Mouse (Mus musculus): ENCODE data around the gene Tomm40. TPM values are rescaled to one million over a fixed set of nuclear protein-coding genes. Genes with fewer than 3 reads are reported as not detected.
A peak's percentile ranks its signal among the peaks of the same experiment; 100 is the strongest.

Tomm40 gene
- polyA plus RNA-seq (2016; fragmentation: Nextera tagmentation; extraction: Ambion mirVana): 209 and 211 TPM in 2 replicates

DNA sequence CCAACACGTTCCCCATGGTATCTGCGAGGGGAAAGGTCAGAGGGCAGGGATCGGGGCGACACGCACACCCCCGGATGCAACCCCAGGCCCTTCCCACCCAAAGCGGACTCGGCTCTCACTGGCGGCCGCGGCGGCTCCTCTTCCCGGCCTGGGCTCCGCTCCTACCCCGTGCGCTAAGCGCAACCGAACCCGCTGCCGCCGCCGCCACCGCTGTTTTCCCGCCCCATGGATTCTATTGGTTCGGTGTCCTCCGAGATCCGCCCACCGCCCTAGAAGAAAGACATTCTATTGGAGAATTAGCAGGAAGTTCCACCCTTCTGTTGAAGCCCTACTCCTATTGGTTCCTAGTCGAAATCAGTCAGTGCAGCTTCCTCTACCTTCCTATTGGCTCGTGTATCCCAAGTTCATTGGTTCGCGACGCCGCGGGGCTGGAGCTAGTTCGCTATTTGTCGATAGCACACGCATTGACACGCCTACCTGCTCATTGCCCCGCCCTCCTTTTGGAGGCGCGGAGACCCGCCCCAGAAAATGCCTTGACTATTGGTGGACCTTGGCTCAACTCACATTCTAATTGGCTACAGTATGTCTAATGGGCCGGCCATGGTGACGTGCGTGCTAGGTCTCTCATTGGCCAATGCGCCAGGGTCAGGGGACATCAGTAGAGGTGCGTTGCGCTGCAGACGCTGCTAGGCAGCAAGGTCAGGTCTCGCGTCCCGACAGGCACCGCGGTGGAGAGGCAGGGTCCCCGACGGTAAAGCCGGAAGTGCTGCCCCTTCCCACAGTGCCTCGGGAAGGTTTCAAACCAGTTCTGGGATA is at the start of gene Tomm40:
TSS of gene Tomm40 (minus strand) at position 200 of the 816 bp plus-strand sequence.
- peaks cover 65% of the 10 kb centered on the region for H3K36me3 ChIP-seq
- WGBS: under 1% methylated on average over 59 of the region's 59 CpGs

GRCm38 (mm10) chr7:19764581-19764980 is 49.3 kb upstream of the Tomm40 start:
- peaks cover 17% of the 10 kb centered on the region for H3K36me3 ChIP-seq
- WGBS: 87% methylated on average over 9 of the region's 9 CpGs

More for the DNA sequence above, at the start of gene Tomm40:
- peak; percentile 99 for DNase-seq (ENCODE audit: low spot score)
- H3K4me3 ChIP-seq: peak within 1 kb of the TSS; percentile 100
- H3K27ac ChIP-seq: peak within 1 kb of the TSS; percentile 90
- H3K9me3 ChIP-seq: peaks cover 1% of the 10 kb centered on the region; the same call in 1 of the 2 replicates
- H3K27me3 ChIP-seq (ENCODE audit: insufficient read depth, poor library complexity, severe bottlenecking): no peaks in the 10 kb centered on the region
- H3K4me1 ChIP-seq (replicated peaks): peaks cover 23% of the 10 kb centered on the region

GRCm38 (mm10) chr7:19763829-19764477 is 48.7 kb upstream of the Tomm40 start:
- H3K4me3 ChIP-seq: no peak overlapping the region
- peaks cover 6% of the 10 kb centered on the region; the same call in 1 of the 2 replicates for H3K4me1 ChIP-seq (replicated peaks)
- H3K36me3 ChIP-seq: peaks cover 17% of the 10 kb centered on the region
- no peak for DNase-seq (ENCODE audit: low spot score)
- H3K9me3 ChIP-seq: 0 out of 2 replicates have a peak, but pooled peaks cover 4% of the 10 kb centered on the region
- H3K27ac ChIP-seq: no peak overlapping the region
- H3K27me3 ChIP-seq (ENCODE audit: insufficient read depth, poor library complexity, severe bottlenecking): peaks cover 10% of the 10 kb centered on the region
- WGBS: 88% methylated on average over 13 of the region's 13 CpGs

More at GRCm38 (mm10) chr7:19764581-19764980, 49.3 kb upstream of the Tomm40 start:
- Histone ChIP-seq H3K9me3 (0 out of 2 replicates have a peak, but pooled peaks cover 4% of the 10 kb centered on the region), H3K4me1 (replicated peaks) (peaks cover 12% of the 10 kb centered on the region), H3K27me3 (ENCODE audit: insufficient read depth, poor library complexity, severe bottlenecking) (peaks cover 16% of the 10 kb centered on the region), H3K27ac (no peak overlapping the region), H3K4me3 (no peak overlapping the region)
- DNase-seq (ENCODE audit: low spot score): no peak

GRCm38 (mm10) chr7:19762283-19762682 is 47.0 kb upstream of the Tomm40 start:
- 86% methylated on average over 11 of the region's 11 CpGs for WGBS
- Histone ChIP-seq H3K9me3 (0 out of 2 replicates have a peak, but pooled peaks cover 4% of the 10 kb centered on the region), H3K4me1 (replicated peaks) (no peaks in the 10 kb centered on the region), H3K36me3 (peaks cover 17% of the 10 kb centered on the region), H3K27me3 (ENCODE audit: insufficient read depth, poor library complexity, severe bottlenecking) (no peaks in the 10 kb centered on the region), H3K27ac (no peak overlapping the region), H3K4me3 (no peak overlapping the region)
- DNase-seq (ENCODE audit: low spot score): no peak

- Histone ChIP-seq H3K4me1 (replicated peaks) (peaks cover 9% of the 10 kb centered on the region; the same call in 1 of the 2 replicates), H3K36me3 (peaks cover 10% of the 10 kb centered on the region)
- WGBS: 88% methylated on average over 13 of the region's 13 CpGs
Observed at GRCm38 (mm10) chr7:19760021-19760420, 44.8 kb upstream of the Tomm40 start.

DNA sequence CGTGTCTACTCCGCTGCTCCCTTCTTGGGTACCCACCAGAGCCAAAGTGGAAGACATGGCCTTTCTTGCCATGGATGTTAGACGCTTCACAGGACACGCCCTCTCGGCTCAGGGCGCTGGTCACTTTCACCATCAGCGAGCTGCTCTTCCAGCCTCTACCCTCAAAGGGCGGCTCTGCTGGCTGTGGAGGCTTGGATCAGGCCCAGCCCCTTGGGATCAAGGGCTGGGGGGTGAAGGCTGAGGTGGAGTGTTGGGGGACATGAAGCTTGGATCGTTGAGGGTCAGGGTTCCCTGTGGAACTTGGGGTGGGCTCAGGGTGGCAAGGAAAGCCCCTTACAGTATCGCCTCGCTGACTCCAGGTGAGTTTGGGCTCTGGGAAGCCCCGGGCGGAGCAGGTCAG is 43.4 kb upstream of the Tomm40 start:
- WGBS: 87% methylated on average over 13 of the region's 13 CpGs
- Histone ChIP-seq H3K9me3 (no peaks in the 10 kb centered on the region), H3K4me1 (replicated peaks) (peaks cover 9% of the 10 kb centered on the region; the same call in 1 of the 2 replicates), H3K27me3 (ENCODE audit: insufficient read depth, poor library complexity, severe bottlenecking) (no peaks in the 10 kb centered on the region), H3K4me3 (no peak overlapping the region), H3K27ac (no peak overlapping the region), H3K36me3 (peaks cover 4% of the 10 kb centered on the region; the same call in 1 of the 2 replicates)
- no peak for DNase-seq (ENCODE audit: low spot score)

More at GRCm38 (mm10) chr7:19760021-19760420, 44.8 kb upstream of the Tomm40 start:
- no peak for DNase-seq (ENCODE audit: low spot score)
- H3K27ac ChIP-seq: no peak overlapping the region
- no peaks in the 10 kb centered on the region for H3K27me3 ChIP-seq (ENCODE audit: insufficient read depth, poor library complexity, severe bottlenecking)
- H3K9me3 ChIP-seq: no peaks in the 10 kb centered on the region
- no peak overlapping the region for H3K4me3 ChIP-seq

DNA sequence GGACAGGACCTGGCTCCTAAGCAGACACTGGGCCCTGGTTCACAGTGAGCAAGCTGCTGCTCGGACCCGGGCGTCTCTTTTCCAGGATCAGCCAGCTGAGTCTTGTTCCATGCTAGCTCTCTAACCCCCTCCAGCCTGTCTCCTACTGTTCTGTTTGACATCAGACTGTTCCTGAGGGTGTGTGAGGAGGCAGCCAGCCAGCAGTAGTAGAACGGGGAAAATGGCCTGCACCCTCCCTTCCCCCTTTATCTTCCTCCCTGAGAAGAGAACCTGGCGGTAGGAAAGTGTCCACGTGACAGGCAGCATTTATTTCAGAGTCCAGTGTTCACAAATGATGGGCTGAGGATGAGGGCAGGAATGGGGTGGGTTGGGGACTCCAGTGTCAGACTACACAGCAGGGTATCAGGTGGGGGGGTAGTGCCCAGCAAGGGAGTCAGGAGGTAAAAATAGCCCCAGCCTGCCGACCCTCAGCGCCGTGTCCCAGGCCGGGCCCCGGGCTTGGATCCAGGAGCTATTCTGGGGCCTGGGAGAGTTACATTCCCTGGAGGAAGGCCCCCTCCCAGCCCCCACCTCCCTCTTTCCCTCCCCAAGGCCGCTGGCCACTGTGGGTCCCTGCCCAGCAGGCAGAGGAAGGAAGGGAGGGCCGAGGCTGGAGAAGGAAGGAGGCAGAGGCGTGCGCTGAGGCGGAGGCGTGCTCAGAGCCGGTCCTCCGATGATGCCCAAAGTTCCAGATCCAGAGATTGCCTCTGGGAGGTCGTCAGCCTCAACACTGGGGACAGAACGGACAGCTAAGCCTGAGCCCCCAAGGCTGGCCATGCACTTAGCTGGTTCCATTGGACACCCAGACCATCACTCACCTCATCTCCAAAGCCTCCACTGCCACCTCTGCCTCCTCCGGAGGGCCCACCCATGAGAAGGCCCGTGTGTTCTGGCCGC is 40.9 kb upstream of the Tomm40 start:
- 79% methylated on average over 23 of the region's 24 CpGs for WGBS
- H3K27ac ChIP-seq: no peak overlapping the region
- no peaks in the 10 kb centered on the region for H3K27me3 ChIP-seq (ENCODE audit: insufficient read depth, poor library complexity, severe bottlenecking)

GRCm38 (mm10) chr7:19755008-19755407 is 39.8 kb upstream of the Tomm40 start:
- Histone ChIP-seq H3K9me3 (no peaks in the 10 kb centered on the region), H3K36me3 (no peaks in the 10 kb centered on the region; the same call in 1 of the 2 replicates), H3K27me3 (ENCODE audit: insufficient read depth, poor library complexity, severe bottlenecking) (no peaks in the 10 kb centered on the region), H3K27ac (no peak overlapping the region), H3K4me3 (no peak overlapping the region), H3K4me1 (replicated peaks) (peaks cover 18% of the 10 kb centered on the region)
- DNase-seq (ENCODE audit: low spot score): no peak
- WGBS: 85% methylated on average over 2 of the region's 2 CpGs

More for the DNA sequence above, 40.9 kb upstream of the Tomm40 start:
- no peak for DNase-seq (ENCODE audit: low spot score)
- Histone ChIP-seq H3K4me3 (no peak overlapping the region), H3K4me1 (replicated peaks) (peaks cover 9% of the 10 kb centered on the region; the same call in 1 of the 2 replicates), H3K36me3 (no peaks in the 10 kb centered on the region; the same call in 1 of the 2 replicates), H3K9me3 (no peaks in the 10 kb centered on the region)

GRCm38 (mm10) chr7:19754065-19754464 is 38.8 kb upstream of the Tomm40 start:
- WGBS: 76% methylated on average over 1 of the region's 1 CpGs
- no peaks in the 10 kb centered on the region; the same call in 1 of the 2 replicates for H3K36me3 ChIP-seq
- no peak overlapping the region for H3K4me3 ChIP-seq
- H3K4me1 ChIP-seq (replicated peaks): peaks cover 24% of the 10 kb centered on the region
- no peak overlapping the region for H3K27ac ChIP-seq
- no peaks in the 10 kb centered on the region for H3K9me3 ChIP-seq
- H3K27me3 ChIP-seq (ENCODE audit: insufficient read depth, poor library complexity, severe bottlenecking): no peaks in the 10 kb centered on the region
- no peak for DNase-seq (ENCODE audit: low spot score)

DNA sequence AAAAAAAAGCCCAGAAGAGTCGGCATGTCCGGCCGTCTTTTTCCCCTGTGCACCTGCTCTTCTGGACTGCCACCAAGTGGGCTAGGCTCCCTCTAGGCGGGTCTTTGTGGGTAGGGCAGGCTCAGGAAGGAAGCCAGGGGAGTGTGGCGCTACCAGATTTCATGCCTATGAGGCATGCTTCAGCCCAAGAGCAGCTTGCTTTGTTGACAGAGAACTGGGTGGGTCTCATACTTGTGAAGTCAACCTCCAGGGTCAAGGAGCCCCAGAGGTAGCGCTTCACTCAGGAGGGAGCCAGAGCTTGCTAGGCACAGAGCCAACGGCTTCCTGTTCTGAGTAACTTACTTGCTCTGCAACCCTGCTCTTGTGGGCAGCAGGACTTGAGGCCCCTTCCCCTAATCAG is 38.3 kb upstream of the Tomm40 start:
- DNase-seq (ENCODE audit: low spot score): no peak
- H3K27me3 ChIP-seq (ENCODE audit: insufficient read depth, poor library complexity, severe bottlenecking): no peaks in the 10 kb centered on the region
- peaks cover 29% of the 10 kb centered on the region for H3K4me1 ChIP-seq (replicated peaks)
- H3K4me3 ChIP-seq: no peak overlapping the region
- H3K9me3 ChIP-seq: no peaks in the 10 kb centered on the region
- no peak overlapping the region for H3K27ac ChIP-seq
- H3K36me3 ChIP-seq: no peaks in the 10 kb centered on the region
- WGBS: 82% methylated on average over 7 of the region's 7 CpGs

DNA sequence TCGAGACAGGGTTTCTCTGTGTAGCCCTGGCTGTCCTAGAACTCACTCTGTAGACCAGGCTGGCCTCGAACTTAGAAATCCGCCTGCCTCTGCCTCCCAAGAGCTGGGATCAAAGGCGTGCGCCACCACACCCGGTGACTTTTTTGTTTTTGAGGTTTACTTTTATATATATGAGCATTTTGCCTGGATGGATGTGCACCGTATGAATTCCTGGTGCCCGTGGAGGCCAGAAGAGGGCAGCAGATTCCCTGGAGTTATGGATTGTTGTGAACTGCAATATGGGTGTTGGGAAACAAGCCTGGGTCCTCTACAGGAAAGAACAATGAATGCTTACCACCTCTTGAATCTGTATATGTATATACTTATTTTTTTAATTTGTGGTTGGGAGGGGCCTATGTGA is 37.4 kb upstream of the Tomm40 start:
- no peak overlapping the region for H3K4me3 ChIP-seq
- H3K27me3 ChIP-seq (ENCODE audit: insufficient read depth, poor library complexity, severe bottlenecking): peaks cover 3% of the 10 kb centered on the region; the same call in 1 of the 2 replicates
- DNase-seq (ENCODE audit: low spot score): no peak
- H3K4me1 ChIP-seq (replicated peaks): peaks cover 38% of the 10 kb centered on the region
- H3K9me3 ChIP-seq: no peaks in the 10 kb centered on the region
- no peaks in the 10 kb centered on the region for H3K36me3 ChIP-seq
- H3K27ac ChIP-seq: no peak overlapping the region
- WGBS: 67% methylated on average over 8 of the region's 8 CpGs

DNA sequence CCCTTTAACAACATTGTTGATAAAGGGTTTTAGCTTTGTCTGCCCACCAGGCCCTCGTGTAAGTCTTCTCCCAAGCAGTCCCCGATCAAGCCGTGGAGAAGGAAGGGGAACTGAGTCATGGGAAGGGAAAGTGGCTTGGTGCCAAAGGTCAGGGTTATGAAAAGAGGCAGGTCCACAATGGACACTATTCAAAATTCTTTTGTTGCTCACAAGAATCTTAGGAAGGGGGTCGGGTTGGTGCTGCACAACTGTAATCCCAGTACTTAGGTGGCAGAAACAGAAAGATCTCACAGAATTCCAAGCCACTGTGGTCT is 35.8 kb upstream of the Tomm40 start:
- Histone ChIP-seq H3K9me3 (no peaks in the 10 kb centered on the region), H3K27ac (no peak overlapping the region), H3K4me3 (no peak overlapping the region), H3K36me3 (peaks cover under 1% of the 10 kb centered on the region; the same call in 1 of the 2 replicates), H3K4me1 (replicated peaks) (peaks cover 50% of the 10 kb centered on the region), H3K27me3 (ENCODE audit: insufficient read depth, poor library complexity, severe bottlenecking) (peaks cover 3% of the 10 kb centered on the region; the same call in 1 of the 2 replicates)
- DNase-seq (ENCODE audit: low spot score): no peak
- 64% methylated on average over 4 of the region's 4 CpGs for WGBS

Data from hindbrain, embryonic 10.5 days (tissue).